Mouse (Mus musculus) forelimb bud, embryonic 11.5 days (tissue): Measurements from ENCODE around the gene Csrnp3.

ENCODE experiments used
- DNase-seq: peaks from one replicate; pipeline ENCODE4 v3.0.0-alpha.2; 2012; ENCODE audit warnings: low read depth, low spot score

Csrnp3 gene

GRCm38 (mm10) chr2:65864778-65865339 lies 19.3 kb downstream of the Csrnp3 start:
- no peak for DNase-seq

- no peak for DNase-seq
These were observed 25.5 kb downstream of the Csrnp3 start for GRCm38 (mm10) chr2:65870919-65871582.

- no peak for DNase-seq
These were observed 46.0 kb downstream of the Csrnp3 start for GRCm38 (mm10) chr2:65891590-65891989.

GRCm38 (mm10) chr2:65893241-65893640 lies 47.7 kb downstream of the Csrnp3 start:
- DNase-seq, result no peak

GRCm38 (mm10) chr2:65894299-65894698 lies 48.7 kb downstream of the Csrnp3 start:
- DNase-seq, result no peak

- no peak for DNase-seq
These were observed 51.0 kb downstream of the Csrnp3 start for GRCm38 (mm10) chr2:65896542-65896941.

GRCm38 (mm10) chr2:65897084-65897483 lies 51.5 kb downstream of the Csrnp3 start:
- no peak for DNase-seq

GRCm38 (mm10) chr2:65899478-65899877 lies 53.9 kb downstream of the Csrnp3 start:
- DNase-seq, result no peak

GRCm38 (mm10) chr2:65908526-65908925 lies 63.0 kb downstream of the Csrnp3 start:
- DNase-seq, result no peak

GRCm38 (mm10) chr2:65909724-65910521 lies 64.4 kb downstream of the Csrnp3 start:
- DNase-seq, result no peak

- no peak for DNase-seq
These were observed 70.4 kb downstream of the Csrnp3 start for GRCm38 (mm10) chr2:65915994-65916393.

GRCm38 (mm10) chr2:65920651-65921412 lies 75.3 kb downstream of the Csrnp3 start:
- peak; percentile 35 for DNase-seq

GRCm38 (mm10) chr2:65925363-65925941 lies 79.9 kb downstream of the Csrnp3 start:
- no peak for DNase-seq

GRCm38 (mm10) chr2:65926935-65927708 lies 81.6 kb downstream of the Csrnp3 start:
- no peak for DNase-seq

- no peak for DNase-seq
These were observed 83.7 kb downstream of the Csrnp3 start for GRCm38 (mm10) chr2:65929286-65929685.

- DNase-seq, result peak; percentile 30
These were observed 84.4 kb downstream of the Csrnp3 start for GRCm38 (mm10) chr2:65929927-65930326.

- DNase-seq, result no peak
These were observed 85.7 kb downstream of the Csrnp3 start for GRCm38 (mm10) chr2:65931313-65931712.

- DNase-seq, result peak; percentile 76
These were observed 86.3 kb downstream of the Csrnp3 start for GRCm38 (mm10) chr2:65931841-65932311.

- DNase-seq, result no peak
These were observed 88.5 kb downstream of the Csrnp3 start for GRCm38 (mm10) chr2:65934099-65934498.

- DNase-seq, result no peak
These were observed 93.3 kb downstream of the Csrnp3 start for GRCm38 (mm10) chr2:65938900-65939299.

GRCm38 (mm10) chr2:65940351-65940750 lies 94.8 kb downstream of the Csrnp3 start:
- no peak for DNase-seq
